Mouse (Mus musculus): ENCODE data around the gene 0610010K14Rik. TPM values are rescaled to one million over a fixed set of nuclear protein-coding genes. Genes with fewer than 3 reads are reported as not detected.

The 0610010K14Rik gene
- polyA plus RNA-seq, 1 experiment from 2014 or later: 140 TPM

- peak overlapping the region; percentile 40 for H3K4me3 ChIP-seq (ENCODE audit: low read depth, low read length)
- no peak overlapping the region for H3K27ac ChIP-seq (ENCODE audit: low read depth, low read length)
- H3K4me2 ChIP-seq: peak overlapping the region; percentile 73
- WGBS: 5% methylated on average over 18 of the region's 18 CpGs
- H3K27me3 ChIP-seq (replicated peaks; ENCODE audit: control insufficient read depth, insufficient read depth, low read length): peaks cover 38% of the 10 kb centered on the region
- DNase-seq (ENCODE audit: low spot score) (no peak), ATAC-seq (replicated peaks; ENCODE audit: low FRiP score) (no peak)
- H3K9me3 ChIP-seq (ENCODE audit: control insufficient read depth, low read length): no peaks in the 10 kb centered on the region
- H3K9ac ChIP-seq (ENCODE audit: low read depth, low read length): peak overlapping the region; percentile 44
- H3K4me1 ChIP-seq (replicated peaks; ENCODE audit: control insufficient read depth, insufficient read depth, low read length): peaks cover 17% of the 10 kb centered on the region
- H3K36me3 ChIP-seq (ENCODE audit: control insufficient read depth, insufficient read depth, low read length): no peaks in the 10 kb centered on the region
Observed at GRCm38 (mm10) chr11:70214856-70215209, 22.9 kb downstream of the 0610010K14Rik start.

GRCm38 (mm10) chr11:70214191-70214855, 23.4 kb downstream of the 0610010K14Rik start:
- Histone ChIP-seq H3K36me3 (ENCODE audit: control insufficient read depth, insufficient read depth, low read length) (no peaks in the 10 kb centered on the region), H3K4me3 (ENCODE audit: low read depth, low read length) (peak overlapping the region; percentile 40), H3K9me3 (ENCODE audit: control insufficient read depth, low read length) (no peaks in the 10 kb centered on the region), H3K27me3 (replicated peaks; ENCODE audit: control insufficient read depth, insufficient read depth, low read length) (peaks cover 38% of the 10 kb centered on the region), H3K27ac (ENCODE audit: low read depth, low read length) (no peak overlapping the region), H3K9ac (ENCODE audit: low read depth, low read length) (peak overlapping the region; percentile 44), H3K4me2 (peak overlapping the region; percentile 73), H3K4me1 (replicated peaks; ENCODE audit: control insufficient read depth, insufficient read depth, low read length) (peaks cover 17% of the 10 kb centered on the region)
- WGBS: 3% methylated on average over 46 of the region's 46 CpGs
- peak; percentile 40; the same call in 1 of the 2 replicates for ATAC-seq (replicated peaks; ENCODE audit: low FRiP score)
- peak; percentile 59 for DNase-seq (ENCODE audit: low spot score)

- Histone ChIP-seq H3K4me2 (peak overlapping the region; percentile 73), H3K9me3 (ENCODE audit: control insufficient read depth, low read length) (no peaks in the 10 kb centered on the region), H3K4me3 (ENCODE audit: low read depth, low read length) (peak overlapping the region; percentile 40), H3K9ac (ENCODE audit: low read depth, low read length) (no peak overlapping the region), H3K4me1 (replicated peaks; ENCODE audit: control insufficient read depth, insufficient read depth, low read length) (peaks cover 13% of the 10 kb centered on the region), H3K27ac (ENCODE audit: low read depth, low read length) (no peak overlapping the region), H3K27me3 (replicated peaks; ENCODE audit: control insufficient read depth, insufficient read depth, low read length) (peaks cover 38% of the 10 kb centered on the region), H3K36me3 (ENCODE audit: control insufficient read depth, insufficient read depth, low read length) (no peaks in the 10 kb centered on the region)
- DNase-seq (ENCODE audit: low spot score) (no peak), ATAC-seq (replicated peaks; ENCODE audit: low FRiP score) (no peak)
- 10% methylated on average over 26 of the region's 26 CpGs for WGBS
Observed at GRCm38 (mm10) chr11:70213736-70214135, 24.0 kb downstream of the 0610010K14Rik start.

DNA sequence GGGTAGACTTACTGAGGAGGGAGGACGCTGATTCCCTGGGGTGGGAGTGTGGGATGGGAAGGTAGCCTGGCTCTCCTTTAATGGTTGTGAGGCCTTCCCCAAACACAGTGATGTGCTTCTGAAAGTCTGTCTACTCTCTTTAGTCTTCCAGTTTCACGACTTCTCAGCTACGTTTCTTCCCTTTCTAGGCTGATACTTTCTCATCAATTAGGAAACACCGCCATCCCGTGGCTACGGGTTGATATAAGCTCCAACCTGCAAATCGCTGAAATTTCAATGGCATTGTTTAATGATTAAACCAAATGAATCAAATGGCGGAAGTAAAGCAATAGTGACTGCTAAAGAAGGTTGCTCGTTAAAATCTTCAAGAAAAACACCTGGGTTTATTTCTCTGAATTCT, 24.8 kb downstream of the 0610010K14Rik start:
- Histone ChIP-seq H3K36me3 (ENCODE audit: control insufficient read depth, insufficient read depth, low read length) (no peaks in the 10 kb centered on the region), H3K4me2 (0 out of 2 replicates have a peak overlapping the region, but pooled peaks have one; percentile 5), H3K27me3 (replicated peaks; ENCODE audit: control insufficient read depth, insufficient read depth, low read length) (peaks cover 38% of the 10 kb centered on the region), H3K4me3 (ENCODE audit: low read depth, low read length) (no peak overlapping the region), H3K4me1 (replicated peaks; ENCODE audit: control insufficient read depth, insufficient read depth, low read length) (peaks cover 12% of the 10 kb centered on the region), H3K9me3 (ENCODE audit: control insufficient read depth, low read length) (no peaks in the 10 kb centered on the region), H3K9ac (ENCODE audit: low read depth, low read length) (no peak overlapping the region), H3K27ac (ENCODE audit: low read depth, low read length) (no peak overlapping the region)
- DNase-seq (ENCODE audit: low spot score): no peak
- 12% methylated on average over 9 of the region's 9 CpGs for WGBS
- no peak for ATAC-seq (replicated peaks; ENCODE audit: low FRiP score)

DNA sequence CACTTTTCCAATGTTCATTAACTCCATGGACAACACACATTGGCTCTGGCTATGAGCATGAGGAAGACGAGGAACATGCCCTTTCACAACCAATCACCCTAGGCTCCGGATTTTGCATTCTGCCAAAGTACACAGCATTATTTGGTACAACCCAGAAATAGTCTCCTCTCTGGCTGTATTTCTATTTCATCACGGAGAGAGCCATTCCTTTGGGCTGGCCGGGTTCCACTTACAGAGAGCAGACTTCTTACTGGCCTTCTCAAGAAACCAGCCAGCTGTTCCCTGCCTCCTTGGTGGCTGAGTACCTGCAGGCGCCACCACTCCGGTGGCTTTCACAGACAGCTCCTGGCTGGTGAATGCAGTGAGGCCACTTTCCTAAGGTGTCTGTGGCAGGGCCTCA, 25.3 kb downstream of the 0610010K14Rik start, which contains the start of gene Slc16a11:
Gene Slc16a11 (plus strand): TSS at position 330 of the 400 bp plus-strand sequence.
- Histone ChIP-seq H3K9ac (ENCODE audit: low read depth, low read length) (no peak within 1 kb of the TSS), H3K27me3 (replicated peaks; ENCODE audit: control insufficient read depth, insufficient read depth, low read length) (peaks cover 38% of the 10 kb centered on the region), H3K27ac (ENCODE audit: low read depth, low read length) (no peak within 1 kb of the TSS), H3K4me2 (peak within 1 kb of the TSS; percentile 73; the same call in 1 of the 2 replicates), H3K36me3 (ENCODE audit: control insufficient read depth, insufficient read depth, low read length) (no peaks in the 10 kb centered on the region), H3K4me3 (ENCODE audit: low read depth, low read length) (no peak within 1 kb of the TSS), H3K9me3 (ENCODE audit: control insufficient read depth, low read length) (no peaks in the 10 kb centered on the region), H3K4me1 (replicated peaks; ENCODE audit: control insufficient read depth, insufficient read depth, low read length) (peaks cover 12% of the 10 kb centered on the region)
- WGBS: 65% methylated on average over 6 of the region's 6 CpGs
- no peak for DNase-seq (ENCODE audit: low spot score)
- no peak for ATAC-seq (replicated peaks; ENCODE audit: low FRiP score)

DNA sequence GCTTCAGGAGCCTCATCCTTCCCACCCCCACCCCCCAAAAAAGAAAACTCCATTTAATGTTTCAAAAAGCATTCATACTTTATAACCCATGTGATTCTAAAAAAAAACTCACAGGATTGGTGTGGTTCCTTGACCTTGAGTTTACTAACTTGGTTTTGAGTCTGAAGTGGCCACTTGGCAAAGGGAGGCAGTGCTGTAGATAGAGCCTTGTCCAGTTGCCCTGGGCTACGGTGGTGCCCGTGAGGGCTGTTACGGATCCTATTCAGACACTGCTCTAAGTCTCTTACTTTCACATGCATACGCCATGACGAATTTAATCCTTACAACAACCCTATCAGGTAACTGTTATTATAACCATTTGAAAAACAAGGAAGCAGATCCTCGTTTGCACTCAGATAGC, 25.7 kb downstream of the 0610010K14Rik start:
- no peak overlapping the region for H3K4me2 ChIP-seq
- H3K4me3 ChIP-seq (ENCODE audit: low read depth, low read length): no peak overlapping the region
- H3K27ac ChIP-seq (ENCODE audit: low read depth, low read length): no peak overlapping the region
- 81% methylated on average over 6 of the region's 6 CpGs for WGBS
- ATAC-seq (replicated peaks; ENCODE audit: low FRiP score) (no peak), DNase-seq (ENCODE audit: low spot score) (no peak)
- H3K9ac ChIP-seq (ENCODE audit: low read depth, low read length): no peak overlapping the region
- peaks cover 38% of the 10 kb centered on the region for H3K27me3 ChIP-seq (replicated peaks; ENCODE audit: control insufficient read depth, insufficient read depth, low read length)
- no peaks in the 10 kb centered on the region for H3K36me3 ChIP-seq (ENCODE audit: control insufficient read depth, insufficient read depth, low read length)
- H3K4me1 ChIP-seq (replicated peaks; ENCODE audit: control insufficient read depth, insufficient read depth, low read length): peaks cover 12% of the 10 kb centered on the region
- H3K9me3 ChIP-seq (ENCODE audit: control insufficient read depth, low read length): no peaks in the 10 kb centered on the region

DNA sequence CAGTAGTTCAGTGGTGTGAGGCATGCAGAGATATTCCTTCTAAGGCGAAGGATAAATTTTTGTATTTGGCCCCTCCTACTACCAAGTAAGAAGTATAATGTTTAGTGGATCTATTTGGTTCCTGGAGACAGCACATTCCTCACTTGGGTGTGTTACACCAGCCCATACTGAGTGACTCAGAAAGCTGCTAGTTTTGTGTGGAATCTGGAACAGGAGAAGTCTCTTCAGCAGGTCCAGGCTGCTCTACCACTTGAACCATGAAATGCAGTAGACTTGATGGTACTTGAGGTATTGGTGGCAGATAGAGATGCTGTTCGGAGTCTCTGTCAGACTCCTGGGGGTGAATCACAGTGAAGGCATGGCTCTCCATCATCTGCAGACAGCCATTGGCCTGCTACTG, 27.0 kb downstream of the 0610010K14Rik start:
- Histone ChIP-seq H3K9me3 (ENCODE audit: control insufficient read depth, low read length) (no peaks in the 10 kb centered on the region), H3K27me3 (replicated peaks; ENCODE audit: control insufficient read depth, insufficient read depth, low read length) (peaks cover 32% of the 10 kb centered on the region), H3K4me2 (no peak overlapping the region), H3K27ac (ENCODE audit: low read depth, low read length) (no peak overlapping the region), H3K9ac (ENCODE audit: low read depth, low read length) (no peak overlapping the region), H3K4me3 (ENCODE audit: low read depth, low read length) (no peak overlapping the region), H3K4me1 (replicated peaks; ENCODE audit: control insufficient read depth, insufficient read depth, low read length) (peaks cover 12% of the 10 kb centered on the region), H3K36me3 (ENCODE audit: control insufficient read depth, insufficient read depth, low read length) (no peaks in the 10 kb centered on the region)
- no peak for ATAC-seq (replicated peaks; ENCODE audit: low FRiP score)
- WGBS: 79% methylated on average over 2 of the region's 2 CpGs
- DNase-seq (ENCODE audit: low spot score): no peak

DNA sequence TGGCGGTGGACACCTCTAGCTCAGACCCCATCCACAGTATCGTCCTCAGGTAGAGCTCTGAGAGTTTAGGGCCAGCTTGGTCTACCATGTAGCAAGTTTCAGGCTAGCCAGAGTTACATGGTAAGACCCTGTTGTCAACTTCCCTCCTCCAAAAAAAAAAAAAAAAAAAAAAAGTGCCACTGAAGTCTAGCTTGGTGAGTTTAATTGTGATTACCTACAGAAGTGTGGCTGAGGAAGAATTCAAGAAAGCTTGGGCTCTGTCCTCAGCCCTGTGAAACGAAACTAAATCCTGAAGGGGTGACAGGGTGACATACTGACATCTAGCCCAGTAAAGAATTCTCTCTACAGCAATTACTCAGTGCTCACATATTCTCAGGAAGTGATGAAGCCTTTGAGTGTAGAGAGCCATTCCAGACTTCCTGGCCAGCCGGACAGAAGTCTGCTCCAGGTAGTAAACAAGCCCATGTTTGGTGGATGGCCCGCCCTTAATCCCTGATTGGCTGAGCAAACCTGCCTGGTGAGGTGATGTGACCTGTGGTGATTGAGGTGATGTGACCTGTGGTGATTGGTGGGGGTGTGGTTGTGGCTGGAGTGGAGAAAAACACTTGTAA, 28.8 kb downstream of the 0610010K14Rik start:
- Histone ChIP-seq H3K4me2 (no peak overlapping the region), H3K4me3 (ENCODE audit: low read depth, low read length) (no peak overlapping the region), H3K27me3 (replicated peaks; ENCODE audit: control insufficient read depth, insufficient read depth, low read length) (peaks cover 14% of the 10 kb centered on the region), H3K36me3 (ENCODE audit: control insufficient read depth, insufficient read depth, low read length) (no peaks in the 10 kb centered on the region), H3K4me1 (replicated peaks; ENCODE audit: control insufficient read depth, insufficient read depth, low read length) (0 out of 2 replicates have a peak, but pooled peaks cover 3% of the 10 kb centered on the region), H3K9ac (ENCODE audit: low read depth, low read length) (no peak overlapping the region), H3K9me3 (ENCODE audit: control insufficient read depth, low read length) (no peaks in the 10 kb centered on the region), H3K27ac (ENCODE audit: low read depth, low read length) (no peak overlapping the region)
- no peak for ATAC-seq (replicated peaks; ENCODE audit: low FRiP score)
- WGBS: 73% methylated on average over 5 of the region's 5 CpGs
- no peak for DNase-seq (ENCODE audit: low spot score)

- H3K4me1 ChIP-seq (replicated peaks; ENCODE audit: control insufficient read depth, insufficient read depth, low read length): no peaks in the 10 kb centered on the region
- 74% methylated on average over 7 of the region's 7 CpGs for WGBS
- H3K27ac ChIP-seq (ENCODE audit: low read depth, low read length): no peak overlapping the region
- DNase-seq (ENCODE audit: low spot score): no peak
- no peak for ATAC-seq (replicated peaks; ENCODE audit: low FRiP score)
- no peaks in the 10 kb centered on the region for H3K9me3 ChIP-seq (ENCODE audit: control insufficient read depth, low read length)
- no peak overlapping the region for H3K9ac ChIP-seq (ENCODE audit: low read depth, low read length)
- H3K36me3 ChIP-seq (ENCODE audit: control insufficient read depth, insufficient read depth, low read length): no peaks in the 10 kb centered on the region
- peaks cover 2% of the 10 kb centered on the region; the same call in 1 of the 2 replicates for H3K27me3 ChIP-seq (replicated peaks; ENCODE audit: control insufficient read depth, insufficient read depth, low read length)
- no peak overlapping the region for H3K4me2 ChIP-seq
- H3K4me3 ChIP-seq (ENCODE audit: low read depth, low read length): no peak overlapping the region
Observed at GRCm38 (mm10) chr11:70207283-70207682, 30.4 kb downstream of the 0610010K14Rik start.
